Mouse (Mus musculus) intestine, embryonic 15.5 days (tissue): Measurements from ENCODE around the gene Mier1. TPM values are rescaled to one million over a fixed set of nuclear protein-coding genes. Genes with fewer than 3 reads are reported as not detected.

Experiments used
- ATAC-seq: fragments of 200-750 bp; cut with Nextera tagmentation; 2 replicates; pipeline ENCODE4 v1.8.0; 2017; ENCODE audit warnings: moderate TSS enrichment, moderate library complexity
- H3K27ac ChIP-seq: fragments of 300-500 bp; sonication (generic); 2 replicates; pipeline ENCODE4 v1.5.1; 2015; ENCODE audit warnings: mild to moderate bottlenecking, inconsistent platforms
- H3K27me3 ChIP-seq: fragments of 300-500 bp; sonication (generic); replicated peaks from 2 replicates; pipeline ENCODE4 v1.6.1; 2015; ENCODE audit warnings: inconsistent platforms
- H3K36me3 ChIP-seq: fragments of 300-500 bp; sonication (generic); 2 replicates; pipeline ENCODE4 v1.6.1; 2015; ENCODE audit warnings: inconsistent platforms
- H3K4me1 ChIP-seq: fragments of 300-500 bp; sonication (generic); replicated peaks from 2 replicates; pipeline ENCODE4 v1.6.1; 2015; ENCODE audit warnings: inconsistent platforms
- H3K4me2 ChIP-seq: fragments of 300-500 bp; sonication (generic); replicated peaks from 2 replicates; pipeline ENCODE4 v1.6.1; 2015; ENCODE audit warnings: mild to moderate bottlenecking, inconsistent platforms
- H3K4me3 ChIP-seq: fragments of 300-500 bp; sonication (generic); replicated peaks from 2 replicates; pipeline ENCODE4 v1.5.1; 2015; ENCODE audit warnings: inconsistent platforms
- H3K9ac ChIP-seq: fragments of 300-500 bp; sonication (generic); 2 replicates; pipeline ENCODE4 v1.6.1; 2015; ENCODE audit warnings: inconsistent platforms
- H3K9me3 ChIP-seq: fragments of 300-500 bp; sonication (generic); 2 replicates; pipeline ENCODE4 v1.6.1; 2016; ENCODE audit warnings: inconsistent platforms
- WGBS: fragments of 180-500 bp; shearing (Covaris S2); methylation state at CpG from one replicate; pipeline ENCODE4 v1.1.7; 2015; 5-methylcytosine and 5-hydroxymethylcytosine counted together
- polyA plus RNA-seq: library from polyadenylated mRNA; unstranded; fragments of >200 nt; fragmentation: Nextera tagmentation; extraction: Ambion mirVana; gene quantifications from 2 replicates; pipeline ENCODE4 v1.2.1, GENCODE M21; 2015

Mier1 gene
- 36.0 and 42.5 TPM in 2 replicates for polyA plus RNA-seq

- peak within 1 kb of the TSS; percentile 71 for H3K4me2 ChIP-seq
- peak within 1 kb of the TSS; percentile 68 for H3K9ac ChIP-seq
- H3K4me3 ChIP-seq, result peak within 1 kb of the TSS; percentile 74
- ATAC-seq, result peak; percentile 99
- no peaks in the 10 kb centered on the region for H3K36me3 ChIP-seq
- no peaks in the 10 kb centered on the region for H3K9me3 ChIP-seq
- WGBS, result under 1% methylated on average over 87 of the region's 90 CpGs
- peak within 1 kb of the TSS; percentile 99 for H3K27ac ChIP-seq
- H3K4me1 ChIP-seq, result peaks cover 18% of the 10 kb centered on the region
- no peaks in the 10 kb centered on the region for H3K27me3 ChIP-seq
These were observed at the start of gene Mier1, which contains the start of gene Wdr78 for GRCm38 (mm10) chr4:103114184-103115111. Gene Mier1, plus strand, starts transcription at chr4:103114390. Gene Wdr78, minus strand, starts transcription at chr4:103114555.

DNA sequence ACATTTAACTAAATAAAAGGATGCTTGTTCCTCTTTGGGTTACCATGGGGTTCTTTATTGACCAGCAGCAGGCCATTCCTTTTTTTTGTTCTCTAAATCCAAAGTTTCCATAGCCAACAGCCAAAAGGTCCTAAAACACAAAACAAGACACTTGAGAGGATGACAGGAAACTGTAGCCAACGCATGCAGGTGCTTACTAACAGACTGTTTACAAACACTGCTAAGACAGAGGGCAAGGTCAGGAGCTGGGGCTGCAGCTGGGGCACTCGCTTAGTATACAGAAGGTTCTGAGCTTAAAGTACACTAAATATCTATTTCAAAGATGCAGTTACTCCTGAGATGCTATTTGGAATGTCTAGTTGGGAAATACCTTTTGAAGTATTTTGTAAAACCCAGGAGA lies 49.8 kb upstream of the Mier1 start:
- Histone ChIP-seq H3K9ac (no peak overlapping the region), H3K27ac (no peak overlapping the region), H3K27me3 (no peaks in the 10 kb centered on the region), H3K36me3 (no peaks in the 10 kb centered on the region), H3K4me3 (no peak overlapping the region), H3K9me3 (no peaks in the 10 kb centered on the region), H3K4me2 (no peak overlapping the region), H3K4me1 (no peaks in the 10 kb centered on the region)
- 58% methylated on average over 2 of the region's 2 CpGs for WGBS
- no peak for ATAC-seq

DNA sequence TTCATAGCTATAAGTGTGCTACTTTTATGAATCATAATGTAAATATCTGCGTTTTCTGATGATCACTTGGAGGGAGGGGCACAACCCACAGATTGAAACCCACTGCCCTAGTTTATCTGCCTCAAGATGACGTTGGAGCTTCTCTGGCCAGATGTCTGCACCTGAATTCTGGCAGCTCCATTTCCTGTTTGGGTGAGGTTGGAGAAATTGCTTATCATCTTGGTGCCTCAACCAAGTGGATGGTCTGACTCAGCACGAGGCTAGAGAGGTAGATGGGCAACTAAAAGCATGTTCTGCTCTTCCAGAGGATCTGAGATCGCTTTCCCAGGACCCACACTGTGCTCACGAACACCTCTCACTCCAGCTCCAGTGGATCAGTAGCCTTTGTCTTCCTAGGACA lies 49.2 kb upstream of the Mier1 start:
- 62% methylated on average over 5 of the region's 5 CpGs for WGBS
- H3K4me2 ChIP-seq, result no peak overlapping the region
- H3K9ac ChIP-seq, result no peak overlapping the region
- no peak overlapping the region for H3K27ac ChIP-seq
- H3K4me1 ChIP-seq, result no peaks in the 10 kb centered on the region
- H3K27me3 ChIP-seq, result no peaks in the 10 kb centered on the region
- no peaks in the 10 kb centered on the region for H3K36me3 ChIP-seq
- no peak overlapping the region for H3K4me3 ChIP-seq
- H3K9me3 ChIP-seq, result no peaks in the 10 kb centered on the region
- ATAC-seq, result no peak

GRCm38 (mm10) chr4:103067906-103068655 lies 46.1 kb upstream of the Mier1 start:
- no peaks in the 10 kb centered on the region for H3K9me3 ChIP-seq
- H3K4me1 ChIP-seq, result no peaks in the 10 kb centered on the region
- no peak overlapping the region for H3K4me2 ChIP-seq
- WGBS, result 68% methylated on average over 6 of the region's 6 CpGs
- no peak overlapping the region for H3K9ac ChIP-seq
- no peak for ATAC-seq
- no peak overlapping the region for H3K4me3 ChIP-seq
- H3K36me3 ChIP-seq, result no peaks in the 10 kb centered on the region
- H3K27me3 ChIP-seq, result no peaks in the 10 kb centered on the region
- H3K27ac ChIP-seq, result no peak overlapping the region

GRCm38 (mm10) chr4:103070631-103071030 lies 43.6 kb upstream of the Mier1 start:
- no peak for ATAC-seq
- no peaks in the 10 kb centered on the region for H3K27me3 ChIP-seq
- no peaks in the 10 kb centered on the region for H3K9me3 ChIP-seq
- H3K4me2 ChIP-seq, result no peak overlapping the region
- H3K36me3 ChIP-seq, result no peaks in the 10 kb centered on the region
- WGBS, result 85% methylated on average over 3 of the region's 3 CpGs
- no peak overlapping the region for H3K27ac ChIP-seq
- no peak overlapping the region for H3K4me3 ChIP-seq
- no peak overlapping the region for H3K9ac ChIP-seq
- H3K4me1 ChIP-seq, result no peaks in the 10 kb centered on the region

DNA sequence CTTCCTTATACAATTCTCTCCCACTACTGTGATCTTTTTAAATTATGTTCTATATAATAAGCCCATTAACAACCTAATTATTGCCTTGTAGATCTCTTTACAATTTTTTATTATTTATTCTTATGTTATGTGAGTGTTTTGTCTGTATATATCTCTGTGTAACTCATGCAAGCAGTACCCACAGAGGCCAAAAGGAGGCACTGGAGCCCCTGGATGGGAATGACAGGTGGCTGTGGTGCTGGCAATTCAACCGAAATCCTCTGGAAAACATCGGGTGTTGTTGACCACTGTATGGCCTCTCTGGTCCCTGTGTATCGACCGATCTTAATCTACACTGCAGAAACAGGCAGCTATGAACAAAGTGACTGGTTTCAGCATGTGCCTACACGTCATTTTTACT lies 29.0 kb upstream of the Mier1 start:
- Histone ChIP-seq H3K9me3 (no peaks in the 10 kb centered on the region), H3K4me2 (no peak overlapping the region), H3K27me3 (no peaks in the 10 kb centered on the region), H3K4me1 (no peaks in the 10 kb centered on the region), H3K36me3 (no peaks in the 10 kb centered on the region), H3K9ac (no peak overlapping the region), H3K27ac (no peak overlapping the region), H3K4me3 (no peak overlapping the region)
- no peak for ATAC-seq
- 88% methylated on average over 5 of the region's 5 CpGs for WGBS

GRCm38 (mm10) chr4:103095921-103096320 lies 18.3 kb upstream of the Mier1 start:
- no peaks in the 10 kb centered on the region for H3K9me3 ChIP-seq
- no peak overlapping the region for H3K9ac ChIP-seq
- H3K4me3 ChIP-seq, result no peak overlapping the region
- H3K4me2 ChIP-seq, result no peak overlapping the region
- no peaks in the 10 kb centered on the region for H3K36me3 ChIP-seq
- H3K27ac ChIP-seq, result no peak overlapping the region
- H3K27me3 ChIP-seq, result no peaks in the 10 kb centered on the region
- H3K4me1 ChIP-seq, result no peaks in the 10 kb centered on the region
- WGBS, result 87% methylated on average over 8 of the region's 8 CpGs
- ATAC-seq, result no peak

- Histone ChIP-seq H3K9me3 (no peaks in the 10 kb centered on the region), H3K4me2 (no peak overlapping the region), H3K27me3 (no peaks in the 10 kb centered on the region), H3K4me3 (no peak overlapping the region), H3K36me3 (no peaks in the 10 kb centered on the region), H3K27ac (no peak overlapping the region), H3K4me1 (no peaks in the 10 kb centered on the region), H3K9ac (no peak overlapping the region)
- 89% methylated on average over 5 of the region's 5 CpGs for WGBS
- ATAC-seq, result no peak
These were observed 15.7 kb upstream of the Mier1 start for GRCm38 (mm10) chr4:103098532-103098931.

DNA sequence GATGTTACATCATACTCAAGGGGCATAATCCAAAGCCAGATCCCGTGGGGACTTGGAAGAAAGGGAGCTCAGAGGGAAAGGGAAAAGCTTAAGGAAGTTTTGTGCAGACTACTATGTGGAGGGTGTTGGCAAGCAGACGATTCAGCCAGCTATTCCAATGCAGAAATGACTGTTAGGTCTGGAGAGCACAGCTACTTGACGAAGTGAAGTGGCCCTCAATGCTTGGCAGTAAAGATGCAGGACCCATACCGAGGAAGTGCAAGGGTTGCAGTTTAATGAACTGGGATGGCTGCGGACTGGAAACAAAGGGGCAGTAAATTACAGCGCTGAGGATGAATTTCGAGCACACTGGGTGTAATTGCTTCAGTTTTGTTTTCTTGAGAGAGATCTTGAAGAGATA lies 1.5 kb upstream of the Mier1 start:
- Histone ChIP-seq H3K4me3 (no peak overlapping the region), H3K27ac (no peak overlapping the region), H3K4me2 (peak overlapping the region; percentile 60), H3K27me3 (no peaks in the 10 kb centered on the region), H3K36me3 (no peaks in the 10 kb centered on the region), H3K9me3 (no peaks in the 10 kb centered on the region), H3K4me1 (peaks cover 18% of the 10 kb centered on the region), H3K9ac (peak overlapping the region; percentile 68; the same call in 1 of the 2 replicates)
- 44% methylated on average over 7 of the region's 7 CpGs for WGBS
- ATAC-seq, result no peak

- peaks cover 18% of the 10 kb centered on the region for H3K4me1 ChIP-seq
- H3K36me3 ChIP-seq, result no peaks in the 10 kb centered on the region
- peak overlapping the region; percentile 74 for H3K4me3 ChIP-seq
- ATAC-seq, result no peak
- H3K27ac ChIP-seq, result 0 out of 2 replicates have a peak overlapping the region, but pooled peaks have one; percentile 99
- H3K27me3 ChIP-seq, result no peaks in the 10 kb centered on the region
- H3K9me3 ChIP-seq, result no peaks in the 10 kb centered on the region
- H3K4me2 ChIP-seq, result peak overlapping the region; percentile 60
- H3K9ac ChIP-seq, result peak overlapping the region; percentile 68
- 9% methylated on average over 11 of the region's 11 CpGs for WGBS
These were observed 788 bp upstream of the Mier1 start for GRCm38 (mm10) chr4:103113402-103113801.

DNA sequence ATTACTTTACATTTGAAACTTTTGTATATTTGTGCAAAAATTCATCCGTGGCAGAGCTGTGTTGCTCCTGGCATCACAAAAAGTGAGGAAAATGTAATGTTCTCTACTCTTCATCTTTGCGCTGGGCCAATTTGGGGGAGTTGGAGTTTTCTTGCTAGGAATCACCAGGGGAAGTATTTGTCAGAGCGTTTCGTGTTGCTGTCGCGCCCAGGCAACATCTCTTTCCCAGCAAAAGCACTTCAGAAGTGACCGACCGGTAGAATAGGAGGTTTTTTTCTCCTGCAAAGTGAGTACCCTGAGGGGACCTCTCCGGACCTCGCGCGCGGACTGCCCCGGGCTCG lies 4.7 kb downstream of the Mier1 start:
- Histone ChIP-seq H3K36me3 (no peaks in the 10 kb centered on the region), H3K4me3 (peak overlapping the region; percentile 82), H3K9ac (peak overlapping the region; percentile 93), H3K4me2 (peak overlapping the region; percentile 70), H3K27me3 (no peaks in the 10 kb centered on the region), H3K4me1 (peaks cover 10% of the 10 kb centered on the region; the same call in 1 of the 2 replicates), H3K9me3 (no peaks in the 10 kb centered on the region), H3K27ac (peak overlapping the region; percentile 96)
- no peak for ATAC-seq
- 1% methylated on average over 14 of the region's 15 CpGs for WGBS

DNA sequence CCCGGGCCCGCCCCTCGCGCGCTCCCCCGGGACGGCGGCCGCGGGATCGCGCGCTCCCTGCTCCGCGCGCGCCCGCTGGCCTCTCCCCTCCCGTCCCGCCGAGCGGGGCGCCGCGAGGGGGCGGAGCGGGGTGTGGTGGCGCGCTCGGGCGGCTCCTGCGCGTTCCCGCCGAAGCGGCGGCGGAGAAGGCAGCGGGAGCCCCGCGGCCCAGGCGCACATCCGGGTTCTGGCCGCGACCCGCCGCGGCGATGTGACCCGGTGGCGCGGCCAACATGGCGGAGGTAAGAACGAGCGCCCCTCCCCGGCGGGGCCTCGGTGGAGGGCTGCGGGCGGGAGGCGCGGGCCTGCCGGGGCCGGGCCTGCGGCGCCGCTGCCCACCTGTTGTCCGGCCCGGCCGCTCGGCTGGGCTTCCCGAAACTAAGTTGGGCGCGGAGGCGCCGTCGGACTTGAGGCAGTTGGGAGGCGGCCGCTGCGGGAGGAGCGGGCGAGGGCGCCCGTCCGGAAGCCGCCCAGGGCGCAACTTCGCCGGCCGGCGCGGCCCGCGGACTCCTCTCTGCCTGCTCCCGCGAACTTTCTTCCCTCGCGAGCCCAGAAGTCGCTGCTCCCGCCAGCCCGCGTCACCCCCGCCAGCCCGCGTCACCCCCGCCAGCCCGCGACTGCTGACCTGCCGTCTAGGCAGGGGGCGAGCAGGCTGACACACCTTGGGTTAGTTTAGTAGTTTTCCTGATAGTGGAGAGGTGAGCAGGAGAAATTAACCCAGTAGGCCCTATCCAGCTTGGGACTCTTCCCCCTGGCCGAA lies 5.2 kb downstream of the Mier1 start:
- peak; percentile 78 for ATAC-seq
- Histone ChIP-seq H3K27me3 (no peaks in the 10 kb centered on the region), H3K9me3 (no peaks in the 10 kb centered on the region), H3K36me3 (no peaks in the 10 kb centered on the region), H3K4me1 (peaks cover 10% of the 10 kb centered on the region; the same call in 1 of the 2 replicates), H3K27ac (peak overlapping the region; percentile 96), H3K4me3 (peak overlapping the region; percentile 82), H3K9ac (peak overlapping the region; percentile 93), H3K4me2 (peak overlapping the region; percentile 70)
- under 1% methylated on average over 101 of the region's 111 CpGs for WGBS
